Mouse (Mus musculus) small intestine, adult 2 months (tissue): ENCODE data around the gene Adcy4.
A peak's percentile ranks its signal among the peaks of the same experiment; 100 is the strongest.
"Not testable (repeated sequence)": the region's sequence is repeated elsewhere in the genome, so short reads cannot be mapped to it uniquely, and the experiment has no call there.

ENCODE experiments used
- CTCF ChIP-seq: fragments of 200-500 bp; IDR thresholded peaks from 2 replicates; pipeline ENCODE4 v1.5.1; 2012; ENCODE audit warnings: low read depth, mild to moderate bottlenecking, control low read depth, inconsistent platforms, low read length, moderate library complexity, mixed read lengths; ENCODE audit not compliant: insufficient replicate concordance, insufficient read length; ENCODE audit errors: extremely low read depth
- POLR2A ChIP-seq: fragments of 200-500 bp; IDR thresholded peaks from 2 replicates; pipeline ENCODE4 v1.6.1; 2012; ENCODE audit warnings: low read depth, mild to moderate bottlenecking, control low read depth, inconsistent platforms, low read length, moderate library complexity

GRCm38 (mm10) chr14:55760156-55760555, 23.7 kb downstream of the Adcy4 start:
- peak; percentile 63; the same call in 1 of the 2 replicates for TF ChIP-seq CTCF
- TF ChIP-seq POLR2A: not testable (repeated sequence)
